Mouse (Mus musculus) forebrain, embryonic 14.5 days (tissue): ENCODE results near the gene Zfp955a. TPM values are rescaled to one million over a fixed set of nuclear protein-coding genes. Genes with fewer than 3 reads are reported as not detected.

Experiments
- polyA plus RNA-seq: library from polyadenylated mRNA; unstranded; fragments of >200 nt; fragmentation: Nextera tagmentation; extraction: Ambion mirVana; gene quantifications from 2 replicates; pipeline ENCODE4 v1.2.1, GENCODE M21; 2014

Gene Zfp955a
- polyA plus RNA-seq, 1 experiment from 2014 or later, result 28.7 TPM

Other genes with a start within 250 kb of the Zfp955a start
- 25.5 and 29.9 TPM in 2 replicates for gene Zfp763, start 221.7 kb downstream of the Zfp955a start, polyA plus RNA-seq
- gene 4921501E09Rik, start 187.1 kb downstream of the Zfp955a start, polyA plus RNA-seq, result not detected in 2 replicates
- 24.4 and 26.6 TPM in 2 replicates for gene Zfp563, start 165.8 kb downstream of the Zfp955a start, polyA plus RNA-seq
- gene Morc2b, start 115.5 kb downstream of the Zfp955a start, polyA plus RNA-seq, result 0.22 TPM in 1 of 2 replicates, not detected in the other
- not detected in 2 replicates for gene Olfr55, start 86.7 kb downstream of the Zfp955a start, polyA plus RNA-seq
- not detected in 2 replicates for gene Olfr239, start 63.8 kb downstream of the Zfp955a start, polyA plus RNA-seq
- gene Olfr1564, start 33.5 kb downstream of the Zfp955a start, polyA plus RNA-seq, result not detected in 2 replicates
- 0.04 TPM in 1 of 2 replicates, not detected in the other for gene Olfr63, start 9.5 kb upstream of the Zfp955a start, polyA plus RNA-seq
- 14.0 and 15.3 TPM in 2 replicates for gene Zfp955b, start 34.4 kb upstream of the Zfp955a start, polyA plus RNA-seq
- gene Zfp81, start 103.7 kb upstream of the Zfp955a start, polyA plus RNA-seq, result 33.4 and 38.3 TPM in 2 replicates
- gene Zfp101, start 139.5 kb upstream of the Zfp955a start, polyA plus RNA-seq, result 21.1 and 23.3 TPM in 2 replicates
- gene Actl9, start 177.8 kb upstream of the Zfp955a start, polyA plus RNA-seq, result not detected in 2 replicates